Mouse (Mus musculus) layer of hippocampus, postnatal 10 days (tissue): ENCODE data around the gene Rab19. TPM values are rescaled to one million over a fixed set of nuclear protein-coding genes. Genes with fewer than 3 reads are reported as not detected.
"Not testable (repeated sequence)": the region's sequence is repeated elsewhere in the genome, so short reads cannot be mapped to it uniquely, and the experiment has no call there.

Source experiments
- DNase-seq, 2 experiments: peaks; one replicate each; pipeline ENCODE4 v3.0.0; 2021; ENCODE audit warnings: low spot score in 2 of 2
- long read RNA-seq: library from polyadenylated mRNA; stranded (forward); transcript quantifications from one replicate; pipeline ENCODE4 v2.0.0, GENCODE M21; 2023
- total RNA-seq, 2 experiments: library from RNA; stranded (reverse); gene quantifications; 2 replicates each; pipeline ENCODE4 v1.2.3; 2021

Gene Rab19
- total RNA-seq, result not detected
- long read RNA-seq, result 0 reads

DNA sequence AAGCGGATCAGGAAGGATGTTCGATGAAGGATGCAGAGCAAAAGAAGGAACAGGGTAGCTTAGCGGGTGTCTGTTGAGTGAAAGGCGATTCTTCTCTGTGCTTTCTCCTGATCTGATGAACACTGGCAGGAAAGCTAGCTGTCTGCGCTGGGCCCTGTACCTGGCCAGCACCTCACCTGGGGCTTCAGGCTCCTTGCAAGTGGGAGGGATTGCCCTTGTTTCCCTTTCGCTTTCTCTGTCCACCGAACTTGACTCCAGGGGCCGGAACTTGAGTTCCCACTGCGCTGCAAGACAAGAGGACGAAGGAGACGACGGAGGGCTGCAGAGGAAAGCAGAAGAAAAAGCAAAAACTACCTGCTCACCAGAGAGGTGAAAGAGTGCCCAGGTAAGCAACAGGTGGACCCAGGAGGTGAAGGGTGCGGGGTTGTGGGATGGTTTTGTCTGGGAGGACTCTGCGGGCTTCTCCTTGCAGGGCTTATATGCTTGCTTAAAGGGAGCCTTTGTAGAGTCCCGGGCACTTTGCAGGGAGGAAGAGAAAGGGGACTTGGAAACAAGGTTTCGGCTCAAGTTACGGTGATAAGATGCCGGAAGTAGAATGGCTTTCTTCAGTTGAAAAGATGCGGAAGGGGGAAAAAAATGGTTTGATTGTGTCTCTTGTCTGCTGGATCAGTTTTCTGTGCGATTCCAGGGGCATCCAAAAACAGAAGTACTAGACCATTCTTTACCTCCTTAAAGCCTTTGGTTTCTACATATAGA, at the start of gene Rab19:
Gene Rab19 (plus strand): TSS at position 51 of the 756 bp plus-strand sequence.
- no peak for DNase-seq

DNA sequence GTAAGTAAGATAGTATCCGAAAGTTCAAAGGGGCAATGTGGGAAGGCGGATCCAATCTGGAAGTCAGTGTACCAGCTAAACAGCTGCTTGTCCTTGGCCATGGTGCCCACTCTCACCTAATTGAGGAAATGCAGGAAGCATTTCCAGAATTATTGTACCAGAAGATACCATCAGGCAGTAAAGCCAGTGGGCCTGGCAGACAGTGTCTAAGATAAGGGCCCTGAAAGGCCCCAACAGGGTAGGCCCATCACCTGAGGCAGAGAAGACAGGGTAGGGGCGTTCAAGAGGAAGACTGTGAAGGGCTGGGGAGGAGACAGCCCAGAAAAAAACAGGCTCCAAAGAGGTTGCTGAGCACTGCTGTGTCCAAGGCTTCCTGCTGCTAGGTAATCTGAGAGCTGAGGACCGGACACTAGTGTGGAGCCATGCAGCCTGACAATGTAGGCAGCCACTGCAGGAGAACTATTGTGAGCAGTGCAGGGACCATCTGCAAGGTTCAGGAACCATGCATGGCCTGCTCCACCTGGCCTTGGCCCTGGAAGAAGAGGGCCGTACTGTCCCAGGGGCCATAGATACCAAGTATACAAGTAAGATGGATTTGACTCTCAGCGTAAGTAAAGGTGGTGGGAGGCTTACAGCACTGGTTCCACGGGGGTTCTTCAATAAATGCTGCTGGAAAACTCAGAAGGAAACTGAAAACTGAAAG, 48.8 kb upstream of the Rab19 start:
- DNase-seq, result no peak

DNA sequence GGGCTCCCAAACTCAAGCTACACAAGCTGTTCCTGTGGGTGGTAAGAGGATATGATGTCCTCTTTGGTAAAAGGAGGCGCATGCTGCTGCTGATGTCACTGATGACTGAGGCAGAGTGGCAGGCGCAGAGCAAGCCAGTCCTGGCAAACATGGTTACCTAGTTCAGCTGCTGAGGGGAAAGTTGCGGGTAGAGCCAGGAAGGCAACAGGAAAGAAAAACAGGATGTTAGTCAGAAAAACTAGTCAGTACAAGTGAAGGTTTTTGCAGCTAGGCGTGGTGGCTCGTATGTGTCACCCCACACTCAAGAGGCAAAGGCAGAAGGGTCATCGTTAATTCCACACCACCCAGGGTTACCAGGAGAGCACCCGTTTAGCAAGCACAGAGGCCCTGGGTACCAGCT, 46.8 kb upstream of the Rab19 start:
- DNase-seq, result no peak

DNA sequence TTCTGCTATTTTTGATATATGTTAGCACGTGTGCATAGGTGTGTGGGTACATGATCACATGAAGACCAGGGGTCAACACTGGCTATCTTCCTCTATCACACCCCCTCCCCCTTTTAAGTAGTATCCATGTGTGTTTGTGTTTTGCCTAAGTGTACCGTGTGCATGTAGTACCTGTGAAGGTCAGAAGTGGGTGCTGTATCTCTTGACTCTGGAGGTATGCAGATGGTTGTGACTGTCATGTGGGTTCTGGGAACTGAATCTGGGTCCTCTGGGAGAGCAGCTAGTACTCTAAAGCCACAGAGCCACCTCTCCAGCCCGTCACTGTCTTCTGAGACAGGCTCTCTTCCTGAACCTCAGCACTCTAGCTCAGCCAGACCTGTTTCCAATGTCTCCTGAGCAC, 46.1 kb upstream of the Rab19 start:
- DNase-seq, result no peak

DNA sequence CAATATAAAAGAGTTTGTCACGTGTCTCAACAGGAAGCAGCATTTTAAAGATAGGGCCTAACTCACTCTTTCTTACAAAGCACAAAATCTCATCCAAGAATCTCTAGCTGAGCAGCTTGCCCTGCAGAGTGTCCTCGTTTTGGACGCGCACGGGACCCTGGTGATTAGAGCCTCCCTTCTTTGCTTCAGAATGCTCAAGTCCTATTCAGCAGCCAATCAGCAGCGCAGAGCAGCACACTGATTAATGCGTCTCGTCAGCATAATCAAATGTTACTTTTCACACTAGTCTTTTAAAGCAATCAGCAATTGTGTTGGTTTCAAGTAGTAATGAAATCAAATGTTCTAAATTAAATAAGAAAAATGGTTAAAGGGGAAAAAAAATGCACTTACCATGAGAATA, 42.6 kb upstream of the Rab19 start:
- no peak for DNase-seq

DNA sequence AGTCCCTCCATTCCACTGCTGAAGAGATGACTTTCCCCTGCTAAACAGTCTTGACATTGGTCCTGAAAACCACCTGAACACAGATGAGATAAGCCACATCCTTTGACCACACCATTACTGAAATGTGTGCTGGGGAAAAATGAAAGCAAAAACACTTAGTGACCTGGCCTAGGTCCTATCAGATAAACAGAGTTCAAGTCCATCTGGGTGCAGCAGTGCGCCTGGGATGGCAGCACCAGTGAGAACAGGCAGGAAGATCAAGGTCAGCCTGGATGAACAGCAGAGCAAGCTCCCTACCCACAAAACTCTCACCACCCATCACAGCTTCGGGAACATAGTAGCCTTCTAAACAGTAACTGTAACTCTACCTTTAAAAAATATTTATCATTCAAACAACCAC, 39.2 kb upstream of the Rab19 start:
- no peak for DNase-seq

DNA sequence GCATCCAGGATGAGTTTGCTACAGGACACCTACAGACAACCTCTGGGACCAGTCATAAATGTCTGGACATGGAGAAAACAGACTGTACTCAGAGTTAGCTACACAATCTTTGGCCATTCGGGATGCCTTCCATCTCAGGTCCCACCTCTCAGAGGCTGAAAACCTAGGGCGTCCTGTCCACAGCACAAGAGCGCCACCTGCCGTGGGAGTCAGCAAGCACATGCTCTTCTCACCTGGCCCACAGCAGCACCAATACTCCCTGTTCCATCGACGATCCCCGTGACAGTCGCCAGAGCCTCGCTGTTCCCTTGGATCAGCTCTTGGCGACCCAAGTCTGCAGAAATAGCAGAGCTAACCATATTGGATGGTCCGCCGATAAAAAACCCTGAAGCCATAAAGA, 37.0 kb upstream of the Rab19 start:
- peak; percentile 87 to 89 for DNase-seq

DNA sequence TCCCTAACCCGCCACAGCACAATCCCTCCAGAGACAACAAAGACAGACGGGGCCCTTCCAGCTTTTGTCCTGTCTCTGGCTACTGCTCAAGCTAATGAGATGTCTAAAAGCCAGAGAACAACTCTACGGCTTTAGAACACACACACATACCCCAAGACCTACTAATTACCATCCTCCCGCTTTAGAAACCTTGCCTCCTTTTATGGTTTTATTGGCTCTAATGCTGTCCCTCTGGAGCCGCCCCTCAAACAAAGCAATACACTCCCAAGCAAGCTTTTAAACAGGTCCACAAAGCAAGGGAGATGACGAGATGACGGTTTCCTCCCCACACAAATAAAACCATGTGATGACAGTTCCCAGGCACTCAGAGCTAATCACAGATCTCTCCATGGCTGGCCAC, 35.5 kb upstream of the Rab19 start:
- no peak for DNase-seq

DNA sequence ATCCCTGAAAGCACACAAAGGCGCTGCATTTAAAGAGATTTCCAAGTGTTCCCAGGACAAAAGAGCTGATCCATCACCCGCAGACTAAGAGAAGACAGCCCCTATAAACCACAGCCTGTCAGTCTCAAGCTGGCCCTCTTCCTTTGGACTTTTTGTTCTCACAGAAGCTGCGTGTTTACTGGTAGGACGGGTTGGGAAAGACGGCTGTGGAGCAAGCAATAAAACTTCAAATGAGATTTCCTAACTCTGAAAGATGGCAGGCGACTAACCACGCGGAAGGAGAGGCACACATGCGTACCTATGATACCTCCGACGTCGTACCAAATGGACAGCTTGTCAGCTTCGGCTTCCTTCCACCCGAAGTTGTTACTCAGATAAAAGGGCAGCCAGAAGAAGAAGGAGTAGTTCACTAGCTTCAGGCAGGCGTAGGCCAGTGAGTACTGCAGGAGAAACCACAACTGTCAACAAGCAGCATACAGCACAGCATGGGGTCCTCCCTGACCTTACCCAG, 33.9 kb upstream of the Rab19 start:
- no peak for DNase-seq

DNA sequence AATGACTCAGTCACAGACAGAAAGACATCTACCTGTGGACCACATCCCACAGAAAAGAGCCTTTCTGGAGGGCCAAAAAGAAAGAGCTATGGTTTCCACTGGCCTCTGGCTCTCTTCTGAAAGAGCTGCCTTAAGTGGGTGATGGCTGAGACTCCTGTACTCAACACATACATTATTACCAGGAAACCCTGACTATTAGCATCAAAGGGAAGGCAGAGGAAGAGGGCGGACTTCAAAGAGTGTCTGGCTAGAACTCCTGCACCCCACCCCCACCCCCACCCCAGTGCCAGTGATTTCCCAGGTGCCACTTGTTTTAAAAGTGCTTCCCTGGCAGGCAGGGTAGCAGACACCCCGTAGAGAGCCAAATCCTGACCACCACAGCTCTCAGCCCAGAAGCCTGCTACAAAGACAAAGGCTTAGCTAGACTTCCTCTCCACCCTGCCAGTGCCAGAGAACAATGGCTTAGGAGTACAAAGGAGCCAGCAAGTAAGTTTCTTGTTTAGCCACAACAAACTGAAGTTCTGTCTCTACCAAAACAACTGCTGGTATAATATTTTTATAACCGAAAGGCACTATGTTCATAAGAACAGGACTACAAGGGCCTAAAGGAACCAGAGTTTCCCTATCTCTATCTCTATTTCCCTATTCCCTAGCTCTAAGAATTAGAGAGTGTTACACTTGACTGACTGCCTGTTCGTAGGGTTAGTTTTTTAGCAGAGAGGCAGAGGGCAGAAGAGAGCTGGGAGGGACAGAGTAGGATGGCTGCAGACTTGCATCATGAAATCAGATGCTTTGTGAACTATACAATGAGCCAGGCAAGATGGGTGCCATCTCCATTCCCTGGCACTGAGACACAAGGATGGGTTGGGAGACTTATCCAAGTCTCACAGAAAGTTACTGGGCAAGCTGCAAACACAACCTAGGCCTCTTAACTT, 32.8 kb upstream of the Rab19 start:
- no peak for DNase-seq

DNA sequence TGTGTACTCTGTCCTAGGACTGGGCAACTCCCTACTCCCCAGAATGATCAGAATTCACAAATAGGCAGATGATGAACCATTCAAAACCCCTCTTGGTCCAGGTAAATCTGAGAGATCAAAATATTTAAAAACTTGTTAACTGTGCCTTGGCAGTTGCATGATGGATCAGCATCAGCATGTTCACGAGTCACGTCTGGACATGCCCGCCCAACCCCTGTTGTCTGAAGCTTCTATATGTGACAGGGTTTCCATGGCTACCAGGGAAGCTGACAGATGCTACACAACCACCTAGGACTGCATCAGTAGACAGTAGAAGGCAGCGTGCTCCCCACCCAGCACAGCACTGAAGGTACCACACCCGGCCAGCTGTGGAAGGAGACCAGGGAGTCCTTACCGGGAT, 32.0 kb upstream of the Rab19 start:
- DNase-seq, result no peak

DNA sequence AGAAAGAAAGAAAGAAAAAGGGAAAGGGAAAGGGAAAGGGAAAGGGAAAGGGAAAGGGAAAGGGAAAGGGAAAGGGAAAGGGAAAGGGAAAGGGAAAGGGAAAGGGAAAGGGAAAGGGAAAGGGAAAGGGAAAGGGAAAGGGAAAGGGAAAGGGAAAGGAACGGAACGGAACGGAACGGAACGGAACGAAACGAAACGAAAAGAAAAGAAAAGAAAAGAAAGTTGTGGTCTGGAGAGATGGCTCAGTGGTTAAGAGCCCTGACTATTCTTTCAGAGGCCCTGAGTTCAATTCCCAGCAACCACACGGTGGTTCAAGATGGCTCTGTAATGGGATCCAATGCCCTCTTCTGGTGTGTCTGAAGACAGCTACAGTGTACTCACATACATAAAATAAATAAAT, 21.8 kb upstream of the Rab19 start:
- not testable (repeated sequence) for DNase-seq

DNA sequence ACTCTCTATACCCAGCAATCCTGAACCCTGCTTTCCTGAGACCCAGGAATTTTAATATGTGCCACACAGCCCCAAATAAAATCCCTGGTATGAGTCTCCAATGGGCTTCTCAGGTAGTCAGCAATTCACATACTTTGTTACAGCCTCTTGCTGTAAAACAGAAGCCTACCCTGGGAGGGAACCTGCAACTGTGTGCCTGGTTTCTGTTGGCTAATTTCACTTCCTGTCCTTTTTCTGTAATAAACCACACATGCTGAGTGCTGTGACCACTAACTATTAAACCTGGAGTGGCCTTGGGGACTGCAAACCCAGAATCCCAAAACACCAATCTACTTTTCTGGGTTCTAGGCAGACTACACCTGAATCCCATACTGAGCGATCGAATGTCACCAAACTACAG, 18.3 kb upstream of the Rab19 start:
- DNase-seq, result no peak

DNA sequence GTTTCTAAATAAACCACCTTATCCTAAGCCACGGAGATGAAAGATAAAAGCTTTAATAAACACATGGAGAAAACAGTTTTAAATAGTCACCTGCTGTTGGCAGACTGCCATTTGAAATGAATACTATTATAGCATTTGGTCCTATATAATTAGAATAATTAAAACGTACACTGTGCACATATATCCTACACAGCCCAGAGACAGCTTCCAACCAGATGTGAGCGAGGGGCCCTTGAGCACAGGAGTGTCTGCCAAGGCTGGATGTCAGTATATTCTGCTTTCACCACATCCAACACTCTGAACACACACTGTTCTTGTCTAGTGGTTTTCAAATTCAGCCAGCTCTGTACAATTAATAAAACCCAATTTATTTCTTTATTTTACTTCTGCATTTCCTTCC, 11.3 kb upstream of the Rab19 start:
- DNase-seq, result no peak

DNA sequence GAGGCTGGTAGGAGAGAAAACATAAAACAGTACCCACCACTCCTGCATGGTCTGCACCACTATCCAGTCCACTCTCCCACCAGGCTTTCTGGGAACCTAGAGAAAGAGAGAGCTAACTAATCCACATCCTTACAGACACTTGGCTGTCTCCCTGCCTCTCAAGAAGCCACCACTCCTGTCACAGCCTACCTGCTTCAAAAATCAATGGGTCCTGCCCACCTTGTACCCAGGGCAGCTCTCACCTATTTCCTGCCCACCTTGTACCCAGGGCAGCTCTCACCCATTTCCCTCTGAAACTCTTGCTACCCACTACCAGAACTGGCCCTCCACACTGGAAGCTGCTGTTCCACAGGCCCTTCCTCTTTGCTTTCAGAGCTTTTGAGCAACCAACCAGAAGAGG, 8.9 kb upstream of the Rab19 start:
- DNase-seq, result no peak

DNA sequence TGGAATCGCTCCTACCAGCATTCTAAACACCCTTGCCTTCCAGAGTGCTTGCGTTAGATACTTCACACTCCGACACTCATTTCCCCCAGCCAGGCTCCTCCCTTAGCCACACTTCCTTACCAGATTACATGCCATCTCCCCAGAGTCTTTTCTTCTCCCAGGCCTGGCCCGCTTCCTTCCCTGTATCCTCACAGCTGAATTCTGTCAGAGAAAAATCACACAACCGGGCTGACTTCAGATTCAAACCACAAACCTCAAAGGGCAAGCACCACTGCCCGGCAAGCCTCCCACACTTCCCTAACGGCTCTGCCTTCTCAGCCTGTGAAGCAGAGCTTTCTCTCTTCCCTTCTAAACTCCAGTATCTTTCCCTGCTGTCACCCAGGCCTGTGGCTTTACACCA, 8.2 kb upstream of the Rab19 start:
- no peak for DNase-seq

DNA sequence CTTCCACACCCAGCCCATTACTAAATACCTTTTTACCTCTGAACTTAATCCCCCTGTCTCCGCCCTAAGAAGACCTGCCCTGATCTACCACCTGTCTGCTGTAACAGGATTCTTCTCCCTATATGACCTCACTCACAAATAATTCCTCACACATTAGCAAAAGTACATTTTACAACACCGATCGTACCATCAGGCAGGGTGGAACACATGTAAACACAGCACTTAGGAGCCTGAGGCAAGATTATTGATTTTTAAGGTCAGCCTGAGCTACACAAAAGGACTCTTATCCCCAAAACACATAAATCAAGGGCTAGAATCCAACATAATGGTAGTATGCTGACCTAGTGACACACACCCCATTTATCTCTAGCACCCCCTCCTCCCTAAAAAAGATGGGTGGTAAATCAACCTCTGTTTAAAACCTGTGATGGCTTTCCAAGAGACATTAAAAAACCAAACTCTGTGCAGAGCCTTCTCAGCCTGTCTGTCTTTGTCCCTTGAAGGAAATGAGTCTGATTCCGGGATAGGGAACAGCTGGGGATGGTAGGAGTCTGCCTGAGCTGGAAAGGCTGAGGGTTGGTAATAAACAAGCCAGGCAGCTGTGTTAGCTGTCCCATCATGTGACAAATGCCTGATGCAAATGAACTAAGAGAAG, 7.5 kb upstream of the Rab19 start:
- DNase-seq, result no peak

DNA sequence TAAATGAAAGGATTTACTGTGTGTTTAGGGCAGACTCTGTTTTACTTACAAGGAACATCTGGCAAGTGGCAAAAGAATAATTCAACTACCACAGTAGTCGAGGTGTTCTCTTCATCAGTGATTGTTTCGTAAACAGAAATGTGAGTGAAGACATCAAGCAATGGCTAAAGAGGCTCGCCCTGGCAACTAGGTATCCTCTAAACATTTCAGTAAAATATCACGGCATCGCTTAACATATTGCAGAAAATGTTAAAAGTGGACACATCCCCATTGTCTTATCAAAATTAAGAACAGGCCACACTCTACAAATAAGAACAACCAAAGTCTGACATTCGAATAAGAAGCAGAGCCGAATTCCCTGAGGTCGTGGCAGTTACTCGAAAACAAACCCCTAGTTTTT, 4.2 kb upstream of the Rab19 start:
- no peak for DNase-seq

DNA sequence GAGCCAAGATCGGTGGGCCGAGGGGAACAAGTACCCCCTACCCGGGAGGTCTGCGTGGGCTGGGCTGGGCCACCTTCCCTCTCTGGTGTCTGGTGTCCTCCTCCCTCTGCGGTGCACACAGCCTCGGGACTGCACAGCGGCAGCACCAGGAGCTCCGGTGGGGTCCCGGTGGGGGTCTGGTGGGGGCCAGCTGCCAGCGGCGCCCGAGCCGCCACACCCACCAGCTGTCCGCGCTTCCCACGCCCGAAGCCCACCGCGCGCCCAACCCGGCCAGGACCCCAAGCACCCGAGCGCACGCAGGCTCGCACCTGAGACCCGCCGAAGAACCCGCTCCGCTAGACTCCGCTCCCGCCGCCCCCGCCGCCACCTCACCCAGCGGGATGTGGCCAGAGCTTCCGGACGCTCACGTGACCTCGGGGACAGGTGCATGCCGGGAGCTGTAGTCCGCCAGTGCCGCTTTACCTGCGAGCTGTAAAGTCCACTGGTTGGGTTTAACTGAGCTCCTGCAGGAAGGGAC, 3.6 kb upstream of the Rab19 start, which contains the start of gene Slc37a3:
Gene Slc37a3 (minus strand): TSS at position 365 of the 517 bp plus-strand sequence.
- DNase-seq, result peak; percentile 81 to 88

DNA sequence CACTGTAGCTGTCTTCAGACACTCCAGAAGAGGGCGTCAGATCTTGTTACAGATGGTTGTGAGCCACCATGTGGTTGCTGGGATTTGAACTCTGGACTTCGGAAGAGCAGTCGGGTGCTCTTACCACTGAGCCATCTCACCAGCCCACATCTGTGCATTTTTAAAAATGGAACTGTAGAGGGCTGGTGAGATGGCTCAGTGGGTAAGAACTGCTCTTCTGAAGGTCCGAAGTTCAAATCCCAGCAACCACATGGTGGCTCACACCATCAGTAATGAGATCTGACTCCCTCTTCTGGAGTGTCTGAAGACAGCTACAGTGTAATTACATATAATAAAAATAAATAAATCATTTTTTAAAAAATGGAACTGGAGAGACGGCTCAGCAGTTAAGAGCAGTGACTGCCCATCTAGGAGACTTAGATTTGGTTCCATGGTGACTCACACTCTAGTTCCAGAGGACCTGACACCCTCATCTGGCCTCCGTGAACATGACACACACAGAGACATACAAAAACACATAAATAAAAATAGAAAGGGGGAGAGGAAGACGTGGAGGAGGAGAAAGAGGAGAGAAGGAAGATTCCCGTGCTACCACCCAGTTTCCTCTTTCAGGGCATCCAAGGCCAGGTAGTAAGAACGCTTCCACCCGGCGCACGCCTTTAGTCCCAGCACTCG, 2.7 kb upstream of the Rab19 start:
- DNase-seq, result not testable (repeated sequence)
